Mouse (Mus musculus) stomach, embryonic 16.5 days (tissue): ENCODE results near the gene Uts2r. TPM values are rescaled to one million over a fixed set of nuclear protein-coding genes. Genes with fewer than 3 reads are reported as not detected.

Experiments used
- ATAC-seq: fragments of 200-750 bp; cut with Nextera tagmentation; 2 replicates; pipeline ENCODE4 v1.8.0; 2017; ENCODE audit warnings: moderate number of reproducible peaks, moderate TSS enrichment; ENCODE audit not compliant: insufficient read depth, low FRiP score
- H3K27ac ChIP-seq: fragments of 300-500 bp; sonication (generic); 2 replicates; pipeline ENCODE4 v1.5.1; 2014; ENCODE audit warnings: low read length
- H3K27me3 ChIP-seq: fragments of 300-500 bp; sonication (generic); 2 replicates; pipeline ENCODE4 v1.6.1; 2014; ENCODE audit warnings: low read length, control low read depth, mixed read lengths; ENCODE audit not compliant: control insufficient read depth, insufficient read depth
- H3K36me3 ChIP-seq: fragments of 300-500 bp; sonication (generic); 2 replicates; pipeline ENCODE4 v1.6.1; 2014; ENCODE audit warnings: low read length; ENCODE audit not compliant: control insufficient read depth, insufficient read depth
- H3K4me1 ChIP-seq: fragments of 300-500 bp; sonication (generic); 2 replicates; pipeline ENCODE4 v1.6.1; 2014; ENCODE audit warnings: low read length, control low read depth, mixed read lengths; ENCODE audit not compliant: control insufficient read depth, insufficient read depth
- H3K4me2 ChIP-seq: fragments of 300-500 bp; sonication (generic); 2 replicates; pipeline ENCODE4 v1.6.1; 2014; ENCODE audit warnings: low read depth, low read length, mixed read lengths
- H3K4me3 ChIP-seq: fragments of 300-500 bp; sonication (generic); replicated peaks from 2 replicates; pipeline ENCODE4 v1.5.1; 2014; ENCODE audit warnings: mild to moderate bottlenecking, low read length
- H3K9ac ChIP-seq: fragments of 300-500 bp; sonication (generic); 2 replicates; pipeline ENCODE4 v1.6.1; 2014; ENCODE audit warnings: low read length
- H3K9me3 ChIP-seq: fragments of 300-500 bp; sonication (generic); replicated peaks from 2 replicates; pipeline ENCODE4 v1.6.1; 2016; ENCODE audit warnings: low read length, control low read depth; ENCODE audit not compliant: control insufficient read depth
- WGBS: fragments of 180-500 bp; shearing (Covaris S2); extraction: QIAGEN DNeasy Blood & Tissue Kit; methylation state at CpG from one replicate; pipeline ENCODE4 v1.1.7; 2014; 5-methylcytosine and 5-hydroxymethylcytosine counted together
- polyA plus RNA-seq: library from polyadenylated mRNA; unstranded; fragments of >200 nt; fragmentation: Nextera tagmentation; extraction: Ambion mirVana; gene quantifications from 2 replicates; pipeline ENCODE4 v1.2.1, GENCODE M21; 2015

The Uts2r gene
- polyA plus RNA-seq, 1 experiment from 2014 or later = 0.08 TPM

- H3K4me1 ChIP-seq = peaks cover 1% of the 10 kb centered on the region; the same call in 1 of the 2 replicates
- no peak overlapping the region for H3K4me3 ChIP-seq
- no peak overlapping the region for H3K9ac ChIP-seq
- no peaks in the 10 kb centered on the region for H3K27me3 ChIP-seq
- H3K4me2 ChIP-seq = no peak overlapping the region
- no peak for ATAC-seq
- 76% methylated on average over 3 of the region's 3 CpGs for WGBS
- no peaks in the 10 kb centered on the region for H3K9me3 ChIP-seq
- no peaks in the 10 kb centered on the region for H3K36me3 ChIP-seq
- no peak overlapping the region for H3K27ac ChIP-seq
These were observed 11.9 kb upstream of the Uts2r start for GRCm38 (mm10) chr11:121148193-121148592.

GRCm38 (mm10) chr11:121154203-121154602 lies 5.9 kb upstream of the Uts2r start:
- ATAC-seq = no peak
- H3K9ac ChIP-seq = no peak overlapping the region
- H3K27me3 ChIP-seq = peaks cover 33% of the 10 kb centered on the region
- no peaks in the 10 kb centered on the region for H3K36me3 ChIP-seq
- H3K9me3 ChIP-seq = no peaks in the 10 kb centered on the region
- no peaks in the 10 kb centered on the region for H3K4me1 ChIP-seq
- no peak overlapping the region for H3K4me3 ChIP-seq
- 34% methylated on average over 4 of the region's 4 CpGs for WGBS
- no peak overlapping the region for H3K4me2 ChIP-seq
- H3K27ac ChIP-seq = no peak overlapping the region

GRCm38 (mm10) chr11:121156411-121156891 lies 3.6 kb upstream of the Uts2r start:
- Histone ChIP-seq H3K4me2 (peak overlapping the region; percentile 56), H3K36me3 (no peaks in the 10 kb centered on the region), H3K4me1 (no peaks in the 10 kb centered on the region), H3K27ac (no peak overlapping the region), H3K27me3 (peaks cover 33% of the 10 kb centered on the region), H3K9ac (peak overlapping the region; percentile 36; the same call in 1 of the 2 replicates), H3K4me3 (peak overlapping the region; percentile 32), H3K9me3 (no peaks in the 10 kb centered on the region)
- ATAC-seq = no peak
- WGBS = under 1% methylated on average over 45 of the region's 45 CpGs

- ATAC-seq = no peak
- H3K4me3 ChIP-seq = no peak overlapping the region
- peaks cover 23% of the 10 kb centered on the region for H3K27me3 ChIP-seq
- no peak overlapping the region for H3K27ac ChIP-seq
- no peaks in the 10 kb centered on the region for H3K4me1 ChIP-seq
- H3K4me2 ChIP-seq = no peak overlapping the region
- H3K9me3 ChIP-seq = no peaks in the 10 kb centered on the region
- 93% methylated on average over 26 of the region's 26 CpGs for WGBS
- H3K36me3 ChIP-seq = no peaks in the 10 kb centered on the region
- no peak overlapping the region for H3K9ac ChIP-seq
These were observed 720 bp downstream of the Uts2r start for GRCm38 (mm10) chr11:121160636-121161346.

- H3K4me2 ChIP-seq = no peak overlapping the region
- H3K27ac ChIP-seq = no peak overlapping the region
- H3K4me3 ChIP-seq = no peak overlapping the region
- no peaks in the 10 kb centered on the region for H3K4me1 ChIP-seq
- no peak overlapping the region for H3K9ac ChIP-seq
- no peaks in the 10 kb centered on the region for H3K27me3 ChIP-seq
- WGBS = 87% methylated on average over 4 of the region's 4 CpGs
- H3K36me3 ChIP-seq = no peaks in the 10 kb centered on the region
- no peaks in the 10 kb centered on the region for H3K9me3 ChIP-seq
- no peak for ATAC-seq
These were observed 3.7 kb downstream of the Uts2r start for GRCm38 (mm10) chr11:121163751-121164150.

- H3K27ac ChIP-seq = no peak overlapping the region
- H3K9ac ChIP-seq = no peak overlapping the region
- H3K4me1 ChIP-seq = no peaks in the 10 kb centered on the region
- H3K9me3 ChIP-seq = no peaks in the 10 kb centered on the region
- 84% methylated on average over 5 of the region's 5 CpGs for WGBS
- no peak for ATAC-seq
- no peaks in the 10 kb centered on the region for H3K27me3 ChIP-seq
- no peak overlapping the region for H3K4me3 ChIP-seq
- no peak overlapping the region for H3K4me2 ChIP-seq
- no peaks in the 10 kb centered on the region for H3K36me3 ChIP-seq
These were observed 13.1 kb downstream of the Uts2r start for GRCm38 (mm10) chr11:121173203-121173602.

GRCm38 (mm10) chr11:121174234-121174633 lies 14.2 kb downstream of the Uts2r start:
- Histone ChIP-seq H3K9ac (no peak overlapping the region), H3K9me3 (no peaks in the 10 kb centered on the region), H3K27ac (no peak overlapping the region), H3K36me3 (no peaks in the 10 kb centered on the region), H3K4me1 (no peaks in the 10 kb centered on the region), H3K4me2 (no peak overlapping the region), H3K4me3 (no peak overlapping the region), H3K27me3 (no peaks in the 10 kb centered on the region)
- ATAC-seq = no peak
- 54% methylated on average over 3 of the region's 3 CpGs for WGBS

- no peaks in the 10 kb centered on the region for H3K4me1 ChIP-seq
- H3K4me3 ChIP-seq = no peak overlapping the region
- peak; percentile 59; the same call in 1 of the 2 replicates for ATAC-seq
- no peaks in the 10 kb centered on the region for H3K9me3 ChIP-seq
- no peak overlapping the region for H3K4me2 ChIP-seq
- H3K36me3 ChIP-seq = no peaks in the 10 kb centered on the region
- WGBS = 48% methylated on average over 12 of the region's 12 CpGs
- no peaks in the 10 kb centered on the region for H3K27me3 ChIP-seq
- no peak overlapping the region for H3K9ac ChIP-seq
- H3K27ac ChIP-seq = no peak overlapping the region
These were observed 16.5 kb downstream of the Uts2r start for GRCm38 (mm10) chr11:121176285-121177270.

- Histone ChIP-seq H3K4me2 (no peak overlapping the region), H3K9ac (no peak overlapping the region), H3K27ac (no peak overlapping the region), H3K27me3 (no peaks in the 10 kb centered on the region), H3K4me1 (no peaks in the 10 kb centered on the region), H3K9me3 (no peaks in the 10 kb centered on the region), H3K36me3 (no peaks in the 10 kb centered on the region), H3K4me3 (no peak overlapping the region)
- ATAC-seq = no peak
- WGBS = 82% methylated on average over 3 of the region's 3 CpGs
These were observed 29.6 kb downstream of the Uts2r start for GRCm38 (mm10) chr11:121189681-121190080.
